Mouse (Mus musculus) spleen, adult 12 weeks (tissue): ENCODE results near the gene Vmn1r230.

ENCODE experiments used
- DNase-seq: peaks from one replicate; pipeline ENCODE4 v3.0.0; 2022; ENCODE audit warnings: low spot score

Vmn1r230 gene

DNA sequence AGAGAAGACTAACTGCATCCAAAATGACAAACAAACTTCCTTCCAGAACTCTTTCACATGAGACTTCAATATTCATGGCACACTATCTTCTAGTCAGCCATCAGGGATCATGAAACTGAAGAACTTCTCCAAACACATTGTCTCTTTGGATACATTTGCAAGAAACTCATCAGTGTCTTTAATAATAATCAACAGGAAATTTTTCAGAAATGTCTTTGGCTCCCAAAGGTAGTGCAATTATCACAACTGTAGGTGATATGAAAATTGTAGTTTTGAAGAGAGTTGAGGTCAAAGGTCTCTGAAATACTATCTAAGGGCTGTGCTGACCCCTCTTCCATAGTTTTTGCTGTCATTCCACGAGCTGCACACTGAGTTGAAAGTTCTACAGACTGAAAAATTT, at the start of gene Vmn1r230:
Gene Vmn1r230, plus strand, starts transcription at position 301 of the 400 bp plus-strand sequence.
- no peak for DNase-seq

DNA sequence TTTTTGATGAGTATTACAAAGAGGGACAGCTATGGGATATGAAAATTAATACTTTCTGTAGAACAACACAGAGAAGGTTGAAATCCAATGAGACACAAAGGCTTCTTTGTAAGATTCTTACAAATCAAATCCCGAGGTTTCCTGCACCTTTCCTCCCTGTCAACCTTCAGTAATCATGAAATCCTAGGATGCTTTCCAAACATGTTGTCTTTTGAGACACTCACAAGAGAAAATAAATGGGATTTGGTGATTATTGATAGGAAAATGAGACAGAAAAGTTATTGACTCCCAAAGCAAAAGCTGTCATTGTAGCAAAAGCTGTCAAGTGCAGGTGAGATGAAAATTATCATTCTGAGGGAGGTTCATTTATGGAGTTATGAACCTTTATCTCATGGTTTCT, 29.0 kb upstream of the Vmn1r230 start, which contains the start of gene Vmn1r229:
Gene Vmn1r229, plus strand, starts transcription at position 301 of the 400 bp plus-strand sequence.
- no peak for DNase-seq
